Mouse (Mus musculus) adrenal gland, adult 18-20 months (tissue): Measurements from ENCODE around the gene Lama1. TPM values are rescaled to one million over a fixed set of nuclear protein-coding genes. Genes with fewer than 3 reads are reported as not detected.

Experiments used
- DNase-seq, 2 experiments: peaks; one replicate each; pipeline ENCODE4 v3.0.0; 2021 to 2022; ENCODE audit warnings: low spot score in 2 of 2
- long read RNA-seq, 2 experiments: library from polyadenylated mRNA; stranded (forward); transcript quantifications; one replicate each; pipeline ENCODE4 v2.0.0; 2021
- total RNA-seq, 2 experiments: library from RNA; stranded (reverse); gene quantifications; 1 replicate in 1 of 2; 2 replicates in 1 of 2; pipeline ENCODE4 v1.2.3; 2021

Gene Lama1
- total RNA-seq: 10 to 100 TPM; 11.9 to 15.1 TPM
- long read RNA-seq, experiment 1, partial matches to known transcripts: 2 of 2 reads
- long read RNA-seq, experiment 1, other reads (novel, unspliced or antisense): 0 of 2 reads
- long read RNA-seq, experiment 2, partial matches to known transcripts: 5 of 5 reads
- long read RNA-seq, experiment 2, other reads (novel, unspliced or antisense): 0 of 5 reads

- peak; percentile 83 to 87 for DNase-seq
Measured at GRCm38 (mm10) chr17:67696694-67697386, at the start of gene Lama1. Lama1 (plus strand) TSS chr17:67697259.

- peak; percentile 45 to 64 for DNase-seq
Measured at GRCm38 (mm10) chr17:67651506-67651905, 45.6 kb upstream of the Lama1 start.

GRCm38 (mm10) chr17:67664299-67664698 lies 32.8 kb upstream of the Lama1 start:
- DNase-seq: no peak

GRCm38 (mm10) chr17:67666981-67667380 lies 30.1 kb upstream of the Lama1 start:
- DNase-seq: peak in 1 of 2 experiments; percentile 15

- DNase-seq: peak; percentile 69 to 71
Measured at GRCm38 (mm10) chr17:67667981-67668380, 29.1 kb upstream of the Lama1 start.

GRCm38 (mm10) chr17:67678576-67678975 lies 18.5 kb upstream of the Lama1 start:
- no peak for DNase-seq

- no peak for DNase-seq
Measured at GRCm38 (mm10) chr17:67681084-67681483, 16.0 kb upstream of the Lama1 start.

GRCm38 (mm10) chr17:67685022-67685743 lies 11.9 kb upstream of the Lama1 start:
- DNase-seq: no peak

GRCm38 (mm10) chr17:67687505-67687904 lies 9.6 kb upstream of the Lama1 start:
- no peak for DNase-seq

GRCm38 (mm10) chr17:67690689-67691088 lies 6.4 kb upstream of the Lama1 start:
- DNase-seq: no peak

GRCm38 (mm10) chr17:67692651-67693050 lies 4.4 kb upstream of the Lama1 start:
- no peak for DNase-seq

GRCm38 (mm10) chr17:67693861-67694260 lies 3.2 kb upstream of the Lama1 start:
- no peak for DNase-seq

- DNase-seq: no peak
Measured at GRCm38 (mm10) chr17:67697461-67697891, 417 bp downstream of the Lama1 start.

- DNase-seq: no peak
Measured at GRCm38 (mm10) chr17:67698301-67698700, 1.2 kb downstream of the Lama1 start.

GRCm38 (mm10) chr17:67701761-67702160 lies 4.7 kb downstream of the Lama1 start:
- no peak for DNase-seq

GRCm38 (mm10) chr17:67702941-67703340 lies 5.9 kb downstream of the Lama1 start:
- no peak for DNase-seq

GRCm38 (mm10) chr17:67705035-67705769 lies 8.1 kb downstream of the Lama1 start:
- no peak for DNase-seq

GRCm38 (mm10) chr17:67706372-67706771 lies 9.3 kb downstream of the Lama1 start:
- peak in 1 of 2 experiments; percentile 21 for DNase-seq

- DNase-seq: no peak
Measured at GRCm38 (mm10) chr17:67707793-67708364, 10.8 kb downstream of the Lama1 start.

GRCm38 (mm10) chr17:67710377-67710781 lies 13.3 kb downstream of the Lama1 start:
- DNase-seq: no peak

- no peak for DNase-seq
Measured at GRCm38 (mm10) chr17:67711361-67711760, 14.3 kb downstream of the Lama1 start.
